Mouse (Mus musculus) B cell, adult 67 days (primary cell): ENCODE results near the gene Lgsn. TPM values are rescaled to one million over a fixed set of nuclear protein-coding genes. Genes with fewer than 3 reads are reported as not detected.

Source experiments
- total RNA-seq, 2 experiments: library from RNA; stranded (reverse); gene quantifications; 4 replicates each; pipeline ENCODE4 v1.2.4; 2023

Gene Lgsn
- not detected for total RNA-seq

DNA sequence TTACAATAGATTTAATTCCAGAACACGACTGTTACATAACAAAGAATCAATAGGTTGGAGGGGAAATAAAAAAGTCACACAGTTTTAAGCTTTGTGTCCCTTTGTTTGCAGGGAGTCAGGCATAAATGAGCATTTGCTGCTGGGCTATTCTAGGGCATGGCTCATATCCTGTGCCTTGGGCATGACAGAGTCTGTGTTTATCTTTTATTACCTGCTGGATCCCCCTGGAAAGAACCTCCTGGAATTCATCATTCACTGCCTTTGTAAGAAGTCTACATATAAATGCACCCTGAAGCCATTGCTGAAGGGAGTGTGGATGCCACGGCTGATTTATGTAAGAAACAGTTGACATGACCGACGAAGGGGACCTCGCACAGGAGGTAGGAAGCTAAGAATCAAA is at the start of gene Lgsn:
Gene Lgsn, plus strand, starts transcription at position 301 of the 400 bp plus-strand sequence.

DNA sequence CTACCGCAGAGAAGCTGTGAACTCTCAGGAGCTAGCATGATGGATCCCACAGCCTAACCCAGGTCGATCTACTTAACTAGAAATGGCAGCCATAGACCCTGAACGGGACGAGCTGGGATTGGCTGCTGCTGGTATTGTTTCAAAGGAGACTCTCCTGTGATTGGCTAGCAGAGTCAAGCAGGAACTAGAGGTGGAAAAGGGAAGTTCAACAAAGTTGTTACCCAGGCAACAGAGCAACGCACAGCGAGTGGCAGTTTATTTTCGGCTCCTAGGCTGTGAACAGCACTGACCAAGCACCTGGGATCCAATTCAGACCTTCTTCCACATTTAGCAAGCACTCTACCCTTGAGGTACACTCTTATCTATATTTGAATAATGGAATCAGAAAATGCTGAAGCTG is 46.4 kb downstream of the Lgsn start, which contains the start of the genes 4931428L18Rik and Pih1d3:
Gene 4931428L18Rik, minus strand, starts transcription at position 121 of the 400 bp plus-strand sequence.
Gene Pih1d3, plus strand, starts transcription at position 275 of the 400 bp plus-strand sequence.

Other genes starting within 250 kb of the Lgsn start
- gene AC153137.1, start 198.4 kb upstream of the Lgsn start, total RNA-seq: not detected
- not detected for gene 4931428L18Rik, start 46.3 kb downstream of the Lgsn start, total RNA-seq
- gene Pih1d3, start 46.4 kb downstream of the Lgsn start, total RNA-seq: not detected